Mouse (Mus musculus): ENCODE measurements at regions not wholly inside any gene's neighbourhood (a gene's known extent, or its start where the extent isn't known, plus 50 kb on each side); places are given as distances from the start of the nearest gene placed in this dataset.

- DNase-seq (ENCODE audit: low read depth, low spot score) = no peak
These were observed 54.6 kb downstream of the Sox4 start for GRCm38 (mm10) chr13:28898900-28899299.

GRCm38 (mm10) chr13:28892896-28893295, 60.6 kb downstream of the Sox4 start:
- no peak for DNase-seq (ENCODE audit: low read depth, low spot score)

GRCm38 (mm10) chr13:28887098-28887497, 66.4 kb downstream of the Sox4 start:
- no peak for DNase-seq (ENCODE audit: low read depth, low spot score)

GRCm38 (mm10) chr13:28886691-28887090, 66.8 kb downstream of the Sox4 start:
- DNase-seq (ENCODE audit: low read depth, low spot score) = no peak

DNA sequence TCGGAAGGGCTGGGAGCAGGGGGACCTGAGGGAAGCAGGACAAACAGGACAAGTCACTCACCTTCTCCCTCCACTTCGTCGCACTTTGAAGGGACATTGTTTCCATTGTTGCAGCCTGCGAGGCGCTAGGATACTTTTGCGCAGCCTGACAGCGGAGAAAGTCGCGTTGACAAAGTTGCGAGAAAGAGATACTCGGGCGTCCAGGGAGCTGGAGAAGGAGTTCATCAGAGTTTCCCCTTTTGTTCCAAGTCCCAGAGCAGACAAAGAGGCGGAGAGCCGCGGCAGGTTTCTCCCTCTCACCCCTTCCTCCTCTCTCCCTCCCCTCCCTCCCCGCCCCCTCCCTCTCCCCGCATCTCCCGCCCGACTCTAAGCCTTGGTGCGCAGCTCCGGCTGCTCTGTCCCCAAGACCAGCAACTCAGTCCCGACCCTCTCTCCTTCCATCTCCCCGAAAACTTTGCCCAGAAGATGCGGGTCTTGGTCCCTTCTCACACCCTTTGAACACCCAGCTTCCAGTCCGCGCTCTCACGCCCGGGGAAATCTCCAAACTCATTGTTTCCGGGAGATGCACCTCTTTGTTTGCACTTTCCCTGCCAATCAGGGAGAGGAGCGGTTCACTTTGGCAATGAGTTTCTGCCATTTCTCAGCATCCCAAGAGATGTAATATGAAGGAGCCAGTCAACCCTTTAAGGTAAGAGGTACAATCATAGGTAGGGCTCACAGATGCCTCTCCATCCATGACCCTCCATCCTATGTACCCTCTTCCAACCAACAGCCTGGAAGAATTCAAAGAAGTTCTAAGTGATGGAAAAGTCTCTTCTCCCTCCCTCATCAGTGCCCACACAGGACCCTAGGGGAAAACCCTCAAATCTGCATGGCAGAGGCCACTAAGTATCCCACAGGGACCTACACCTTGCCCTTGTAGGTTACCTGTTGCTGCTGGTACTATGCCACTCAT, 68.2 kb downstream of the Sox4 start:
- DNase-seq (ENCODE audit: low read depth, low spot score) = no peak

DNA sequence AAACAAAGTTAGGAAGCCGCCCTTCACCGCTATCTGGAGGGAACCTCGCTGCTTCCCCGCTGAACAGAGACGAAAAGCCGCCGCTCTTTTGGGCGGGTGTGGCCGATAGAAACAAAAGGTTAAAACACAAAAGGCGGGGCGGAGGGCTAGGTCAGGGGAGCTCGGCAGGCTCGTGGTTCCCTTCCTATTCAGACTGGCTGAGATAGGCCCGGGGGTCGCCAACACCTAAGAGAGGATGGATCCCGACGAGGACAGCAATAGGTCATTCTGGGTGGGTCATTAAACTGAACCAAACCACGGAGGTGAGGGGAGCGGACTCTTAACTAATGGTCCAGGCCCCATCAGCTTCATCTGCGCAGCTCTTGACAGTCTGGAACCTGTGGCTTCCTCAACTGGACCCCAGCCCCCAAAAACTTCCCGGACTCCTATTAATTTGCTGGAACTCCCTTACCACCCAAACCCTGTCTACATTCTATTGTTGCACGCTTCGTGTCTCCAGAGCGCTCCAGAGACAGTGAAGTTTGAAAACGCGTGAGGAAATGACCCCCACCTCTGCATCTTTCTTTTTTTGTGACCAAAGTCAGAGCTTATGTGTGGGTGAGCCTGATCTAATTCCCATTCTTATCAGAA, 69.2 kb downstream of the Sox4 start:
- no peak for DNase-seq (ENCODE audit: low read depth, low spot score)

DNA sequence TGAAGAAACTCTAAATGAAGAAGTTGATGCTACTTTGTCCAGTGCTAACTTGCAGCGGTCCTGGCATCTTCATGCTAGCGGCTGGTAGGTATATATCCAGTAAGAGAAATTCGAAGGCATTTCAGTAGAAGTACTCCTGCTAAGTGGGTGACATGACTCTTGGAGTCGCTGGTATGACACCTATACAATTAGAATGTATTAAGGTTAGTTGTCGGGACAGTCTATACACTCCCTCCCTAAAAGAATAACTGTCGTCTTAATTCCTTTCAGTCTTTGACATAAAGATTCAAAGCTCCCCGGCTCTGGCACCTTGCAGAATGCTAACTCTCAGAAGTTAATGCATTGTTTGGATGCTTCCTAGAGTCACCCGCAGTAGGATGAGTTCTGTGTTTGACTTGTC, 70.1 kb downstream of the Sox4 start:
- DNase-seq (ENCODE audit: low read depth, low spot score) = no peak

DNA sequence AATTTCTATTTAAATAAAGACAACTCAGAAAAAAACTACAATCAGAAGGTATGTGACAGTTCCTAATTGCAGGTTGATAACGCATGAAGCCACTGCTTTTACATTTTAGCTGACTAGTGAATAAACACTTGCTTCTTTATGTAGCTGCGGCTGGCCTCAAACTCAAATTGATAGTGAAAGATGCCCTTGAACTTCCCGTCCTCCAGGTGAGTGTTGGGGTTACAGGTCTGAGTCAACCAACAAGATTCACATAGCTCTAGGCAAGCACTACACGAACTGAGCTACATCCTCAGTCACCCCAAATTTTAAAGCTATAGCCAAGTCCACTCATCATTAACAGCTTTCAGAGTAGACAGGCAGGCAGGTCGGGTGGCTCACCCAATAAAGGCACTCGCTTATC, 72.6 kb downstream of the Sox4 start:
- DNase-seq (ENCODE audit: low read depth, low spot score) = no peak

GRCm38 (mm10) chr13:28878692-28879091, 74.8 kb downstream of the Sox4 start:
- no peak for DNase-seq (ENCODE audit: low read depth, low spot score)

- DNase-seq (ENCODE audit: low read depth, low spot score) = no peak
These were observed 76.7 kb downstream of the Sox4 start for GRCm38 (mm10) chr13:28876771-28877170.

GRCm38 (mm10) chr13:28870681-28871080, 82.8 kb downstream of the Sox4 start:
- no peak for DNase-seq (ENCODE audit: low read depth, low spot score)

- no peak for DNase-seq (ENCODE audit: low read depth, low spot score)
These were observed 86.3 kb downstream of the Sox4 start for GRCm38 (mm10) chr13:28867210-28867609.

GRCm38 (mm10) chr13:28866686-28867085, 86.8 kb downstream of the Sox4 start:
- DNase-seq (ENCODE audit: low read depth, low spot score) = no peak

GRCm38 (mm10) chr13:28860601-28861000, 92.9 kb downstream of the Sox4 start:
- no peak for DNase-seq (ENCODE audit: low read depth, low spot score)

DNA sequence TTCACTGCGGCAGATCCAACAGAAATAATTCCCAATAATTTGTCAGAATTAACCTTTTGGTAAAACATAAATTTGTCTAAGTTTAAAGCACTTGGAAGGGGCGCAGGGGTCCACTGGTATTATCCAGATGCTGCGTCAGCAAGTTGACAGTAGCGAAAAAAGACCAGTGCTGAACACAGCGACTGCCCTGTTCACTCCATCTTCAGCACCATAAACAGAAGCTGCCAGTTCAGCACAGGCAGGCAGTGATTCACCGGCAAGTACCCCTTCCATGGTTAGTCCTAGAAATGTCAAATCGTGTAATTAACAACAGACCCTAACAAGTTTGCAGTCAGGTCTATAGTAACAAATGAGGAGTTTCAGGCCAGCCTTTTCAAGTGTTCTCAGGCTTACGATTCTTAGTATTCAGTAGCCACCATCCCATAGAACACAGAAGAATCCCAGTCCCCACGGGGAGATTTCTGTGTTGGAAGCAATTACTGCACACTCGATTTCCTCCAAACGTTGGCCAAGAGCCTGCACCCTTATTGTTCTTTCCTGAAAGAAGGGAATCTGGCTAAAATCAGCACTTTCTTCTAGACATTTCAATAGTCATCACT, 93.6 kb downstream of the Sox4 start:
- no peak for DNase-seq (ENCODE audit: low read depth, low spot score)

DNA sequence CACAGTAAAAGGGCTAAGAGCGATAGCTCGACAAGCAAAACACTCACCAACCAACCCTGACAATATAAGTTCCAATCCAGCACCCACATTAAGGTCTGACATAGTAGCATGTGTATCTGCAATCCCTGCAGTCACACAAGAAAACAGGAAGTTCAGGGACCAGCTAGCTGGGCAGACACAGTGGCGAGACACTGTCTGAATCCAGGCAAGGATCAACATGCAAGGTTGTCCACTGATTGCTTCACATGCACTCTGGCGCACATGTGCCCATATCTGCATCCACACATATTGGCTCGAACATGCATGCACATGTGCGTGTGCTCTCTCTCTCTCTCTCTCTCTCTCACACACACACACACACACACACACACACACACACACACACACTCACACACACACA, 95.5 kb downstream of the Sox4 start:
- peak; percentile 7 for DNase-seq (ENCODE audit: low read depth, low spot score)

DNA sequence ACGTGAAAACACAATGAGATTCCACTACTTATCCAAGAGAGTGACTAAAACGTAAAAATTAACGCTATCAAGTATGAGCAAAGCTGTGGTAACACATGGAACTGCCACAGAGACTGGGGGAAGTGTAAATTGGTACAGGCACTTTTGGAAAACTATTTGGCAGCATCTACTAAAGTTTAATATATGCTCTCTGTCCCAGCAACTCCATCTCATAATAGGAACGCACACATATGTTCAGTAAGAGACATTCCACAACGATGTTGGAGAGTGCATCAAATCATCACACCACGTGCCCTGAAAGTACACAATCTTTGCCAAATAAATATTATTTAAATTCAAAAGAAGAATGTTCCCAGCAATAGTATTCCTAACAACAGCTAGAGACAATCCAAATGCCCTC, 96.3 kb downstream of the Sox4 start:
- DNase-seq (ENCODE audit: low read depth, low spot score) = peak; percentile 13

- DNase-seq (ENCODE audit: low read depth, low spot score) = no peak
These were observed 97.0 kb downstream of the Sox4 start for GRCm38 (mm10) chr13:28856472-28856871.

GRCm38 (mm10) chr13:28854247-28854646, 99.3 kb downstream of the Sox4 start:
- peak; percentile 22 for DNase-seq (ENCODE audit: low read depth, low spot score)

- DNase-seq (ENCODE audit: low read depth, low spot score) = no peak
These were observed 105.2 kb downstream of the Sox4 start for GRCm38 (mm10) chr13:28848305-28848704.

- DNase-seq (ENCODE audit: low read depth, low spot score) = peak; percentile 25
These were observed 106.0 kb downstream of the Sox4 start for GRCm38 (mm10) chr13:28847478-28847877.

GRCm38 (mm10) chr13:28844495-28844894, 109.0 kb downstream of the Sox4 start:
- no peak for DNase-seq (ENCODE audit: low read depth, low spot score)

GRCm38 (mm10) chr13:28842811-28843210, 110.7 kb downstream of the Sox4 start:
- peak; percentile 27 for DNase-seq (ENCODE audit: low read depth, low spot score)

Data from brain, adult 2 months (tissue).